Mouse (Mus musculus): ENCODE data around the gene Ccdc71. TPM values are rescaled to one million over a fixed set of nuclear protein-coding genes. Genes with fewer than 3 reads are reported as not detected.

Ccdc71 gene
- polyA plus RNA-seq (2017; shearing (Covaris generic)): 27.8 TPM

GRCm38 (mm10) chr9:108460319-108461178 is at the start of gene Ccdc71:
TSS of gene Ccdc71 (plus strand) at chr9:108460527.

GRCm38 (mm10) chr9:108428384-108428783 is 31.9 kb upstream of the Ccdc71 start, which contains the start of gene Ccdc36:
TSS of gene Ccdc36 (minus strand) at chr9:108428484.

GRCm38 (mm10) chr9:108436182-108436581 is 24.1 kb upstream of the Ccdc71 start, which contains the start of gene BC048562:
TSS of gene BC048562 (plus strand) at chr9:108436482.

GRCm38 (mm10) chr9:108461181-108461631 is 879 bp downstream of the Ccdc71 start, which contains the start of gene Klhdc8b:
TSS of gene Klhdc8b (minus strand) at chr9:108461581.

GRCm38 (mm10) chr9:108479721-108480351 is 19.5 kb downstream of the Ccdc71 start, which contains the start of gene Lamb2:
TSS of gene Lamb2 (plus strand) at chr9:108479736.

DNA sequence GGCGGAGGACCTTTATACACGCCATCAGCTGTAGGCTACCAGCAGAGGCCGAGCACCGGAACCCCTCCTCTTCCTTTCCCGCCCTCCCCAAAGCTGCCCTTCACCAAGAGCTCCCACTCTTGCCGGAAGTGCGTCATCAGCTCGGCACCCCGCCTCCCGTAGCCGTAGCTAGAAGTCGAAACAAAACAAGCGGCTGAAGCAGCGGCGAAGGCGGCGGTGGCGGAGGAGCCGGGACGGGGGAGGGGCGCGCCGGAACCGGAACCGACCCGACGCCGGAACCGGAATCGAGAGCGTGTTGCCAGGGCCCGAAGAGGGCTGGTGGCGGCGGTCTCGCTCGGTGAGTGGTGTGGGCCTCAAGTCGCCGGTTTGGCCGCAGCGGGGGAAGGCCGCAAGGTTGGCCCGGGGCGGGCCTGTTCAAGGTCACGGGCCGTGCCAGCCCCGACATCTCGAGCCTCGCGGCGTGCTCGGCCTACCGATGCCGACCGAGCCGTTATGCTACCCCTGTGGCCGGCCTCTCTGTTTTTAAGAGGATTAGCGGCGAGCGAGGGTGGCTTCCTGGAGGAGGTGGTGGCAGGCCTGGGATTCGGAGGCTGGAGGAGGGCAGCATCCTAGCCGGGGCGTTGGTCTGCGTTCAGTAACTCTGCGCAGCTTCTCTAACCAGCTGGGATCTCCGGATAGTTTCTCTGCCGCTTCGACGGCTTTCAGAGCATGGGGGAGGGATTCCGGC is 30.4 kb downstream of the Ccdc71 start, which contains the start of gene Usp19:
TSS of gene Usp19 (plus strand) at position 44 of the 727 bp plus-strand sequence.

GRCm38 (mm10) chr9:108507619-108508434 is 47.5 kb downstream of the Ccdc71 start, which contains the start of gene Qars:
TSS of gene Qars (plus strand) at chr9:108507706.

Other genes with a start within 250 kb of the Ccdc71 start
- gene Dag1, start 196.6 kb upstream of the Ccdc71 start, polyA plus RNA-seq (2017; shearing (Covaris generic)): 7.6 TPM
- gene Nicn1, start 170.1 kb upstream of the Ccdc71 start, polyA plus RNA-seq (2017; shearing (Covaris generic)): 2.5 TPM
- gene Amt, start 163.7 kb upstream of the Ccdc71 start, polyA plus RNA-seq (2017; shearing (Covaris generic)): not detected
- 404 TPM for gene Rhoa, start 154.4 kb upstream of the Ccdc71 start, polyA plus RNA-seq (2017; shearing (Covaris generic))
- gene Tcta, start 154.4 kb upstream of the Ccdc71 start, polyA plus RNA-seq (2017; shearing (Covaris generic)): 4.3 TPM
- 221 TPM for gene Gpx1, start 121.6 kb upstream of the Ccdc71 start, polyA plus RNA-seq (2017; shearing (Covaris generic))
- 90.5 TPM for gene Usp4, start 112.7 kb upstream of the Ccdc71 start, polyA plus RNA-seq (2017; shearing (Covaris generic))
- gene 1700102P08Rik, start 67.7 kb upstream of the Ccdc71 start, polyA plus RNA-seq (2017; shearing (Covaris generic)): 1.0 TPM
- gene Ccdc36, start 32.0 kb upstream of the Ccdc71 start, polyA plus RNA-seq (2017; shearing (Covaris generic)): 0.43 TPM
- gene BC048562, start 24.0 kb upstream of the Ccdc71 start, polyA plus RNA-seq (2017; shearing (Covaris generic)): not detected
- gene Klhdc8b, start 1.1 kb downstream of the Ccdc71 start, polyA plus RNA-seq (2017; shearing (Covaris generic)): 9.5 TPM
- gene Lamb2, start 19.2 kb downstream of the Ccdc71 start, polyA plus RNA-seq (2017; shearing (Covaris generic)): 0.46 TPM
- 150 TPM for gene Usp19, start 30.1 kb downstream of the Ccdc71 start, polyA plus RNA-seq (2017; shearing (Covaris generic))
- 68.2 TPM for gene Qars, start 47.2 kb downstream of the Ccdc71 start, polyA plus RNA-seq (2017; shearing (Covaris generic))
- 165 TPM for gene Qrich1, start 56.3 kb downstream of the Ccdc71 start, polyA plus RNA-seq (2017; shearing (Covaris generic))
- 115 TPM for gene Impdh2, start 99.8 kb downstream of the Ccdc71 start, polyA plus RNA-seq (2017; shearing (Covaris generic))
- 27.1 TPM for gene Ndufaf3, start 106.9 kb downstream of the Ccdc71 start, polyA plus RNA-seq (2017; shearing (Covaris generic))
- 62.4 TPM for gene Dalrd3, start 109.4 kb downstream of the Ccdc71 start, polyA plus RNA-seq (2017; shearing (Covaris generic))
- 25.4 TPM for gene Wdr6, start 118.2 kb downstream of the Ccdc71 start, polyA plus RNA-seq (2017; shearing (Covaris generic))
- 8.5 TPM for gene P4htm, start 137.1 kb downstream of the Ccdc71 start, polyA plus RNA-seq (2017; shearing (Covaris generic))
- 202 TPM for gene Arih2, start 188.9 kb downstream of the Ccdc71 start, polyA plus RNA-seq (2017; shearing (Covaris generic))
- gene Slc25a20, start 201.6 kb downstream of the Ccdc71 start, polyA plus RNA-seq (2017; shearing (Covaris generic)): 19.9 TPM
- 33.7 TPM for gene Prkar2a, start 228.8 kb downstream of the Ccdc71 start, polyA plus RNA-seq (2017; shearing (Covaris generic))

Data from effector memory CD4-positive, alpha-beta T cell, adult 7 months (primary cell).